Mouse (Mus musculus) lung, postnatal 0 days (tissue): ENCODE measurements around the gene Tnfaip8l2. TPM values are rescaled to one million over a fixed set of nuclear protein-coding genes. Genes with fewer than 3 reads are reported as not detected.

Experiments used
- ATAC-seq: fragments of 200-750 bp; cut with Nextera tagmentation; 2 replicates; pipeline ENCODE4 v1.8.0; 2017; ENCODE audit warnings: moderate library complexity
- DNase-seq: peaks from one replicate; pipeline ENCODE4 v3.0.0-alpha.2; 2016; ENCODE audit warnings: low spot score
- H3K27ac ChIP-seq: fragments of 300-500 bp; sonication (generic); 2 replicates; pipeline ENCODE4 v1.5.1; 2014; ENCODE audit warnings: antibody characterized with exemption, mild to moderate bottlenecking, low read length, mixed read lengths
- H3K27me3 ChIP-seq: fragments of 300-500 bp; sonication (generic); replicated peaks from 2 replicates; pipeline ENCODE4 v1.6.1; 2014; ENCODE audit warnings: low read length, mixed read lengths; ENCODE audit not compliant: insufficient read depth
- H3K36me3 ChIP-seq: fragments of 300-500 bp; sonication (generic); 2 replicates; pipeline ENCODE4 v1.6.1; 2014; ENCODE audit warnings: low read length, mixed read lengths; ENCODE audit not compliant: insufficient read depth
- H3K4me1 ChIP-seq: fragments of 300-500 bp; sonication (generic); 2 replicates; pipeline ENCODE4 v1.6.1; 2014; ENCODE audit warnings: antibody characterized with exemption, low read depth, low read length, mixed read lengths; ENCODE audit not compliant: insufficient read depth
- H3K4me2 ChIP-seq: fragments of 300-500 bp; sonication (generic); replicated peaks from 2 replicates; pipeline ENCODE4 v1.6.1; 2014; ENCODE audit warnings: low read depth, mild to moderate bottlenecking, low read length, moderate library complexity, mixed read lengths
- H3K4me3 ChIP-seq: fragments of 300-500 bp; sonication (generic); 2 replicates; pipeline ENCODE4 v1.5.1; 2014; ENCODE audit warnings: low read depth, low read length
- H3K9ac ChIP-seq: fragments of 300-500 bp; sonication (generic); replicated peaks from 2 replicates; pipeline ENCODE4 v1.6.1; 2014; ENCODE audit warnings: low read depth, mild to moderate bottlenecking
- H3K9me3 ChIP-seq: fragments of 300-500 bp; sonication (generic); 2 replicates; pipeline ENCODE4 v1.6.1; 2016; ENCODE audit warnings: low read length, mixed read lengths
- CTCF ChIP-seq: IDR thresholded peaks from 2 replicates; pipeline ENCODE4 v1.5.1; 2016; ENCODE audit warnings: antibody characterized with exemption, mild to moderate bottlenecking
- EP300 ChIP-seq: IDR thresholded peaks from 2 replicates; pipeline ENCODE4 v1.6.1; 2016; ENCODE audit warnings: antibody characterized with exemption, mild to moderate bottlenecking, control low read depth
- WGBS: fragments of 180-500 bp; shearing (Covaris S2); extraction: QIAGEN DNeasy Blood & Tissue Kit; methylation state at CpG from one replicate; pipeline ENCODE4 v1.1.7; 2014; 5-methylcytosine and 5-hydroxymethylcytosine counted together
- polyA plus RNA-seq: library from polyadenylated mRNA; unstranded; fragments of >200 nt; fragmentation: Nextera tagmentation; extraction: Ambion mirVana; gene quantifications from 2 replicates; pipeline ENCODE4 v1.2.1, GENCODE M21; 2015

The Tnfaip8l2 gene
- polyA plus RNA-seq, 1 experiment from 2014 or later, result 9.7 TPM

DNA sequence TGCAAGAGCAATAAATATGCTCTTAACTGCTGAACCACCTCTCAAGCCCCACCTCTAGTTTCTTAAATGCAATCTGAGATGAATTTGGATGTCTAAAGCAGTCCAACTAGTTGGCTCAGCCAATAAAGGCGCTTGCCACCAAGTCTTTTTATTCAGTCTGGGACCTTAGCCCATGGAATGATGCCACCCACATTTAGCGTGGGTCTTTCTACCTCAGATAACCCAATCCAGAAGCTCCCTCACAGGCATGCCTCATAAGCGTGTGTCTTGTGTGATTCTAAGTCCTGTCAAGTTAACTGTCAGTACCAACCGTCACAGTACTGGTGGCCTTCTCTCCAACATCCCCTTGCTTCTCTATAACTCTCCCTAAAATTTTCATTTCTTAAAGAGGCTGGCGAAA lies 36.8 kb upstream of the Tnfaip8l2 start:
- Histone ChIP-seq H3K27ac (no peak overlapping the region), H3K27me3 (no peaks in the 10 kb centered on the region), H3K36me3 (no peaks in the 10 kb centered on the region), H3K9me3 (no peaks in the 10 kb centered on the region), H3K4me2 (no peak overlapping the region), H3K4me1 (no peaks in the 10 kb centered on the region), H3K4me3 (no peak overlapping the region), H3K9ac (no peak overlapping the region)
- DNase-seq (no peak), ATAC-seq (no peak)
- 80% methylated on average over 5 of the region's 5 CpGs for WGBS
- TF ChIP-seq CTCF (no peak), EP300 (no peak)

GRCm38 (mm10) chr3:95177583-95177982 lies 35.4 kb upstream of the Tnfaip8l2 start:
- TF ChIP-seq CTCF, result no peak
- TF ChIP-seq EP300, result no peak
- peak; percentile 45 for DNase-seq
- Histone ChIP-seq H3K27me3 (peaks cover 3% of the 10 kb centered on the region), H3K4me3 (no peak overlapping the region), H3K36me3 (no peaks in the 10 kb centered on the region), H3K9ac (no peak overlapping the region), H3K4me1 (0 out of 2 replicates have a peak, but pooled peaks cover 6% of the 10 kb centered on the region), H3K9me3 (no peaks in the 10 kb centered on the region), H3K4me2 (no peak overlapping the region), H3K27ac (no peak overlapping the region)
- no peak for ATAC-seq
- 50% methylated on average over 6 of the region's 6 CpGs for WGBS

DNA sequence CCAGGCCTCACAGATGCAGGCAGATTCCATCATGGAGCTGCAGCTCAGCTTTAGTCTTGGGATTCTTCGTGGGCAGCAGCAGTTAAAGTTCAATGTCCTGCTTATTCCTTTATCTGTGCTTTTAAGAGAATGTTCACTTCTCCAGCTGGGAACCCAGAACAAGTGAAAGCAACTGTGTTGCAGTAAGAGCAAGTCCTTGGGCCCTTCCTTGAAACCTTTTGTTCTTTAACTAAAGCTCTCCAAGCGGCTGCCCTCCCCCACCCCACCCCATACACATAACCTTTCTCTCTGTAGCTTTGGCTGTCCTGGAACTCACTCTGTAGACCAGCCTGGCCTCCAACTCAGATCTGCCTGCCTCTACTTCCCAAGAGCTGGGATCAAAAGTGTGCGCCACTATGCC lies 34.3 kb upstream of the Tnfaip8l2 start:
- WGBS, result 68% methylated on average over 3 of the region's 3 CpGs
- no peaks in the 10 kb centered on the region for H3K36me3 ChIP-seq
- H3K27me3 ChIP-seq, result peaks cover 11% of the 10 kb centered on the region
- H3K9ac ChIP-seq, result no peak overlapping the region
- DNase-seq (no peak), ATAC-seq (no peak)
- no peak for TF ChIP-seq EP300
- no peak for TF ChIP-seq CTCF
- H3K4me2 ChIP-seq, result no peak overlapping the region
- H3K9me3 ChIP-seq, result no peaks in the 10 kb centered on the region
- 0 out of 2 replicates have a peak, but pooled peaks cover 6% of the 10 kb centered on the region for H3K4me1 ChIP-seq
- no peak overlapping the region for H3K27ac ChIP-seq
- no peak overlapping the region for H3K4me3 ChIP-seq

DNA sequence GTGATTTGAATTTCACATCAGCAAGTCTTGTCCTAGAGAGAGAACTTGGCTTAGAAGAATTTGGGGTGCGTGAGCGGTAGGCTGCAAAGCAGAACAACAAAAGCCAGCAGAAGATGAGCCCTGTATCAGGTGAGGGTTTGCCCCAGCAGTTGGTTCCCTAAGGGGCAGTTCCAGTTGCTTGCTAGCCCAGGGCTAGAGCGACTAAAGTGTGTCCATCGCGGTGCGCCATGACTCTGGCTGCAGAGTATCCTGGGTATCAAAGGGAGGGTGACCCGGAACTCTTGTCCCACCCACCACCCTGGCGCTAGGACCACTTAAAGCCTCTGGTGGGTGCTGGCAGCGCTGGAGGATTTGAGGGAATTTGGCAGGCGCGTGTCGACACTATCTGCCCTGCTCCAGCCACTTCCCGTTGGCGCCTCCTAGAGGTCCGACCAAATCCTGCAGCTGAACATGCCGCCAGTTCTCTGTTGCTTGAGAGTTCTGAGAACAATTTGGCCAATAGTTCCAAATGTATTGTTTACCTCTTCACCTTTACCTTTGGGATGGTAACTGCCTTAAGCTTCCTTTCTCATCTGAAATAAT lies 31.9 kb upstream of the Tnfaip8l2 start:
- Histone ChIP-seq H3K4me3 (0 out of 2 replicates have a peak overlapping the region, but pooled peaks have one; percentile 10), H3K9me3 (no peaks in the 10 kb centered on the region), H3K27ac (no peak overlapping the region), H3K36me3 (no peaks in the 10 kb centered on the region), H3K4me2 (peak overlapping the region; percentile 69), H3K4me1 (0 out of 2 replicates have a peak, but pooled peaks cover 6% of the 10 kb centered on the region), H3K9ac (no peak overlapping the region), H3K27me3 (peaks cover 11% of the 10 kb centered on the region)
- peak; percentile 63 for ATAC-seq
- DNase-seq, result peak; percentile 91
- no peak for TF ChIP-seq EP300
- TF ChIP-seq CTCF, result peak; percentile 94
- WGBS, result 7% methylated on average over 16 of the region's 16 CpGs

GRCm38 (mm10) chr3:95173256-95173949 lies 31.2 kb upstream of the Tnfaip8l2 start:
- TF ChIP-seq CTCF (no peak), EP300 (no peak)
- ATAC-seq (peak; percentile 43), DNase-seq (no peak)
- Histone ChIP-seq H3K9ac (no peak overlapping the region; the same call in 1 of the 2 replicates), H3K36me3 (peaks cover 3% of the 10 kb centered on the region; the same call in 1 of the 2 replicates), H3K4me1 (0 out of 2 replicates have a peak, but pooled peaks cover 6% of the 10 kb centered on the region), H3K27ac (no peak overlapping the region), H3K4me3 (peak overlapping the region; percentile 41), H3K4me2 (peak overlapping the region; percentile 69), H3K9me3 (no peaks in the 10 kb centered on the region), H3K27me3 (peaks cover 11% of the 10 kb centered on the region)
- WGBS, result 9% methylated on average over 56 of the region's 58 CpGs

- Histone ChIP-seq H3K9ac (no peak overlapping the region), H3K4me2 (peak overlapping the region; percentile 69), H3K9me3 (no peaks in the 10 kb centered on the region), H3K36me3 (peaks cover 3% of the 10 kb centered on the region; the same call in 1 of the 2 replicates), H3K4me3 (peak overlapping the region; percentile 41), H3K4me1 (0 out of 2 replicates have a peak, but pooled peaks cover 6% of the 10 kb centered on the region), H3K27ac (no peak overlapping the region), H3K27me3 (peaks cover 11% of the 10 kb centered on the region)
- DNase-seq (no peak), ATAC-seq (peak; percentile 27)
- WGBS, result 27% methylated on average over 53 of the region's 84 CpGs
- no peak for TF ChIP-seq CTCF
- no peak for TF ChIP-seq EP300
Observed at GRCm38 (mm10) chr3:95172526-95173255, 30.5 kb upstream of the Tnfaip8l2 start.
